Mouse (Mus musculus) liver, postnatal 0 days (tissue): ENCODE measurements at regions not wholly inside any gene's neighbourhood (a gene's known extent, or its start where the extent isn't known, plus 50 kb on each side); places are given as distances from the start of the nearest gene placed in this dataset.

Experiments used
- CTCF ChIP-seq: sonication (generic); IDR thresholded peaks from 2 replicates; pipeline ENCODE4 v1.5.1; 2016; ENCODE audit warnings: antibody characterized with exemption, low read depth
- EP300 ChIP-seq: IDR thresholded peaks from 2 replicates; pipeline ENCODE4 v1.6.1; 2016; ENCODE audit warnings: antibody characterized with exemption, low read depth, mild to moderate bottlenecking

DNA sequence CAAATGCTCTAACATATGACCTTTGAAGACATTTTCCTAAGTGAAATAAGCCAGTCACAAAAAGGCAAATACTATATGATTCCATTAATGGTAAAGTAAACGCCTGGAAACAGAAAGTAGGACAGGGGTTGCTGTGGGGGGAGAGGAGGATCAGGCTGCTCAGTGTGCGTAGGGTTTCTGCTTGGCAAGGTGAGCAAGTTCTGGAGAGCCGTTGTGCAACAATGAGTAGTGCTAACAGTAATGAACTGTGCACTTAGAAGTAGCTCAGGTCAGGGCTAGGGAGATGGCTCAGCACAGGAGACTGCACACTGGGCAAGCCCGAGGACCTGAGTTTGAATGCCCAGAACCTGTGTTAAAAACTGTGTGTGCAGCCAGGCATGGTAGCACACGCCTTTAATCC, 51.5 kb upstream of the 1700017B05Rik start:
- TF ChIP-seq CTCF (no peak), EP300 (no peak)
